Mouse (Mus musculus) liver, embryonic 15.5 days (tissue): ENCODE results near the gene Ptprk. TPM values are rescaled to one million over a fixed set of nuclear protein-coding genes. Genes with fewer than 3 reads are reported as not detected.

Experiments used
- ATAC-seq: fragments of 200-750 bp; cut with Nextera tagmentation; 2 replicates; pipeline ENCODE4 v1.8.0; 2017; ENCODE audit warnings: moderate number of reproducible peaks, mild to moderate bottlenecking, moderate library complexity; ENCODE audit not compliant: insufficient read depth
- H3K27ac ChIP-seq: fragments of 300-500 bp; sonication (generic); replicated peaks from 2 replicates; pipeline ENCODE4 v1.5.1; 2015; ENCODE audit warnings: mild to moderate bottlenecking, inconsistent platforms
- H3K27me3 ChIP-seq: fragments of 300-500 bp; sonication (generic); 2 replicates; pipeline ENCODE4 v1.6.1; 2015; ENCODE audit warnings: mild to moderate bottlenecking, inconsistent platforms
- H3K36me3 ChIP-seq: fragments of 300-500 bp; sonication (generic); replicated peaks from 2 replicates; pipeline ENCODE4 v1.6.1; 2015; ENCODE audit warnings: moderate library complexity, mild to moderate bottlenecking, inconsistent platforms
- H3K4me1 ChIP-seq: fragments of 300-500 bp; sonication (generic); replicated peaks from 2 replicates; pipeline ENCODE4 v1.6.1; 2015; ENCODE audit warnings: inconsistent platforms
- H3K4me2 ChIP-seq: fragments of 300-500 bp; sonication (generic); 2 replicates; pipeline ENCODE4 v1.6.1; 2015; ENCODE audit warnings: moderate library complexity, mild to moderate bottlenecking, inconsistent platforms
- H3K4me3 ChIP-seq: fragments of 300-500 bp; sonication (generic); replicated peaks from 2 replicates; pipeline ENCODE4 v1.5.1; 2015; ENCODE audit warnings: mild to moderate bottlenecking, inconsistent platforms
- H3K9ac ChIP-seq: fragments of 300-500 bp; sonication (generic); 2 replicates; pipeline ENCODE4 v1.6.1; 2015; ENCODE audit warnings: moderate library complexity, mild to moderate bottlenecking, inconsistent platforms
- H3K9me3 ChIP-seq: fragments of 300-500 bp; sonication (generic); replicated peaks from 2 replicates; pipeline ENCODE4 v1.6.1; 2016; ENCODE audit warnings: inconsistent platforms
- WGBS: fragments of 180-500 bp; shearing (Covaris S2); methylation state at CpG from one replicate; pipeline ENCODE4 v1.1.7; 2015; ENCODE audit warnings: mixed read lengths; ENCODE audit not compliant: insufficient replicate concordance; 5-methylcytosine and 5-hydroxymethylcytosine counted together
- polyA plus RNA-seq: library from polyadenylated mRNA; unstranded; fragments of >200 nt; fragmentation: Nextera tagmentation; extraction: Ambion mirVana; gene quantifications from 2 replicates; pipeline ENCODE4 v1.2.1, GENCODE M21; 2015

Ptprk gene
- polyA plus RNA-seq, 1 experiment from 2014 or later = 5.4 TPM

- H3K4me1 ChIP-seq = no peaks in the 10 kb centered on the region
- WGBS = 74% methylated on average over 1 of the region's 1 CpGs
- H3K27ac ChIP-seq = no peak overlapping the region
- no peaks in the 10 kb centered on the region for H3K9me3 ChIP-seq
- H3K4me3 ChIP-seq = no peak overlapping the region
- H3K36me3 ChIP-seq = no peaks in the 10 kb centered on the region
- no peak overlapping the region for H3K4me2 ChIP-seq
- H3K27me3 ChIP-seq = no peaks in the 10 kb centered on the region
- no peak overlapping the region for H3K9ac ChIP-seq
- no peak for ATAC-seq
Measured at GRCm38 (mm10) chr10:28436084-28436483, 361.5 kb downstream of the Ptprk start.

- Histone ChIP-seq H3K4me1 (no peaks in the 10 kb centered on the region), H3K36me3 (no peaks in the 10 kb centered on the region), H3K27ac (no peak overlapping the region), H3K4me3 (no peak overlapping the region), H3K27me3 (no peaks in the 10 kb centered on the region), H3K9ac (no peak overlapping the region), H3K4me2 (no peak overlapping the region), H3K9me3 (no peaks in the 10 kb centered on the region)
- no peak for ATAC-seq
- 41% methylated on average over 4 of the region's 4 CpGs for WGBS
Measured at GRCm38 (mm10) chr10:28449853-28450252, 375.2 kb downstream of the Ptprk start.

- WGBS = 53% methylated on average over 1 of the region's 1 CpGs
- Histone ChIP-seq H3K9me3 (no peaks in the 10 kb centered on the region), H3K4me3 (no peak overlapping the region), H3K27me3 (no peaks in the 10 kb centered on the region), H3K4me2 (no peak overlapping the region), H3K4me1 (no peaks in the 10 kb centered on the region), H3K27ac (no peak overlapping the region), H3K9ac (no peak overlapping the region), H3K36me3 (no peaks in the 10 kb centered on the region)
- no peak for ATAC-seq
Measured at GRCm38 (mm10) chr10:28450642-28451041, 376.0 kb downstream of the Ptprk start.

GRCm38 (mm10) chr10:28458027-28458426 is 383.4 kb downstream of the Ptprk start:
- Histone ChIP-seq H3K36me3 (no peaks in the 10 kb centered on the region), H3K4me1 (no peaks in the 10 kb centered on the region), H3K4me3 (no peak overlapping the region), H3K27ac (no peak overlapping the region), H3K27me3 (no peaks in the 10 kb centered on the region), H3K9ac (no peak overlapping the region), H3K4me2 (no peak overlapping the region), H3K9me3 (no peaks in the 10 kb centered on the region)
- ATAC-seq = no peak
- WGBS = 60% methylated on average over 1 of the region's 1 CpGs

GRCm38 (mm10) chr10:28459963-28460362 is 385.3 kb downstream of the Ptprk start:
- WGBS = 39% methylated on average over 1 of the region's 1 CpGs
- H3K9me3 ChIP-seq = no peaks in the 10 kb centered on the region
- H3K27ac ChIP-seq = 0 out of 2 replicates have a peak overlapping the region, but pooled peaks have one; percentile 22
- no peak overlapping the region for H3K9ac ChIP-seq
- H3K36me3 ChIP-seq = no peaks in the 10 kb centered on the region
- no peak overlapping the region for H3K4me2 ChIP-seq
- no peak overlapping the region for H3K4me3 ChIP-seq
- no peaks in the 10 kb centered on the region for H3K27me3 ChIP-seq
- peak; percentile 71 for ATAC-seq
- no peaks in the 10 kb centered on the region for H3K4me1 ChIP-seq

- no peak overlapping the region for H3K9ac ChIP-seq
- 23% methylated on average over 1 of the region's 1 CpGs for WGBS
Measured at GRCm38 (mm10) chr10:28463706-28464105, 389.1 kb downstream of the Ptprk start.

GRCm38 (mm10) chr10:28464766-28465548 is 390.3 kb downstream of the Ptprk start:
- H3K27me3 ChIP-seq = no peaks in the 10 kb centered on the region
- no peak overlapping the region for H3K4me2 ChIP-seq
- no peaks in the 10 kb centered on the region for H3K4me1 ChIP-seq
- H3K4me3 ChIP-seq = no peak overlapping the region
- H3K36me3 ChIP-seq = no peaks in the 10 kb centered on the region
- H3K9ac ChIP-seq = no peak overlapping the region
- WGBS = 67% methylated on average over 12 of the region's 12 CpGs
- ATAC-seq = no peak
- H3K27ac ChIP-seq = no peak overlapping the region
- no peaks in the 10 kb centered on the region for H3K9me3 ChIP-seq

More at GRCm38 (mm10) chr10:28463706-28464105, 389.1 kb downstream of the Ptprk start:
- no peaks in the 10 kb centered on the region for H3K27me3 ChIP-seq
- ATAC-seq = no peak
- H3K4me1 ChIP-seq = no peaks in the 10 kb centered on the region
- H3K36me3 ChIP-seq = no peaks in the 10 kb centered on the region
- H3K27ac ChIP-seq = no peak overlapping the region
- no peak overlapping the region for H3K4me3 ChIP-seq
- no peaks in the 10 kb centered on the region for H3K9me3 ChIP-seq
- H3K4me2 ChIP-seq = no peak overlapping the region

GRCm38 (mm10) chr10:28485574-28485973 is 411.0 kb downstream of the Ptprk start:
- H3K9ac ChIP-seq = no peak overlapping the region
- H3K27me3 ChIP-seq = no peaks in the 10 kb centered on the region
- no peak overlapping the region for H3K4me2 ChIP-seq
- 21% methylated on average over 3 of the region's 3 CpGs for WGBS
- no peaks in the 10 kb centered on the region for H3K36me3 ChIP-seq
- H3K9me3 ChIP-seq = no peaks in the 10 kb centered on the region
- H3K4me1 ChIP-seq = no peaks in the 10 kb centered on the region
- no peak for ATAC-seq
- H3K4me3 ChIP-seq = no peak overlapping the region
- H3K27ac ChIP-seq = no peak overlapping the region

GRCm38 (mm10) chr10:28491006-28491405 is 416.4 kb downstream of the Ptprk start:
- no peak overlapping the region for H3K9ac ChIP-seq
- no peak for ATAC-seq
- no peaks in the 10 kb centered on the region for H3K9me3 ChIP-seq
- H3K4me3 ChIP-seq = no peak overlapping the region
- 62% methylated on average over 1 of the region's 1 CpGs for WGBS
- H3K36me3 ChIP-seq = no peaks in the 10 kb centered on the region
- H3K27ac ChIP-seq = no peak overlapping the region
- H3K4me1 ChIP-seq = no peaks in the 10 kb centered on the region
- no peaks in the 10 kb centered on the region for H3K27me3 ChIP-seq
- H3K4me2 ChIP-seq = no peak overlapping the region

- Histone ChIP-seq H3K4me3 (no peak overlapping the region), H3K4me2 (no peak overlapping the region)
- 60% methylated on average over 9 of the region's 9 CpGs for WGBS
Measured at GRCm38 (mm10) chr10:28492206-28492605, 417.6 kb downstream of the Ptprk start.

GRCm38 (mm10) chr10:28492870-28493269 is 418.2 kb downstream of the Ptprk start:
- H3K27me3 ChIP-seq = no peaks in the 10 kb centered on the region
- H3K4me2 ChIP-seq = no peak overlapping the region
- no peak overlapping the region for H3K4me3 ChIP-seq
- no peak overlapping the region for H3K9ac ChIP-seq
- ATAC-seq = no peak
- H3K4me1 ChIP-seq = no peaks in the 10 kb centered on the region
- no peaks in the 10 kb centered on the region for H3K9me3 ChIP-seq
- no peaks in the 10 kb centered on the region for H3K36me3 ChIP-seq
- H3K27ac ChIP-seq = no peak overlapping the region
- 62% methylated on average over 14 of the region's 14 CpGs for WGBS

More at GRCm38 (mm10) chr10:28492206-28492605, 417.6 kb downstream of the Ptprk start:
- no peaks in the 10 kb centered on the region for H3K27me3 ChIP-seq
- no peaks in the 10 kb centered on the region for H3K9me3 ChIP-seq
- no peaks in the 10 kb centered on the region for H3K36me3 ChIP-seq
- H3K27ac ChIP-seq = no peak overlapping the region
- H3K4me1 ChIP-seq = no peaks in the 10 kb centered on the region
- no peak overlapping the region for H3K9ac ChIP-seq
- no peak for ATAC-seq
